Mouse (Mus musculus): ENCODE data around the gene Slu7. TPM values are rescaled to one million over a fixed set of nuclear protein-coding genes. Genes with fewer than 3 reads are reported as not detected.
A peak's percentile ranks its signal among the peaks of the same experiment; 100 is the strongest.

Slu7 gene
- total and polyA plus RNA-seq, 3 experiments: 3.8 to 27.8 (median 27.2) TPM

DNA sequence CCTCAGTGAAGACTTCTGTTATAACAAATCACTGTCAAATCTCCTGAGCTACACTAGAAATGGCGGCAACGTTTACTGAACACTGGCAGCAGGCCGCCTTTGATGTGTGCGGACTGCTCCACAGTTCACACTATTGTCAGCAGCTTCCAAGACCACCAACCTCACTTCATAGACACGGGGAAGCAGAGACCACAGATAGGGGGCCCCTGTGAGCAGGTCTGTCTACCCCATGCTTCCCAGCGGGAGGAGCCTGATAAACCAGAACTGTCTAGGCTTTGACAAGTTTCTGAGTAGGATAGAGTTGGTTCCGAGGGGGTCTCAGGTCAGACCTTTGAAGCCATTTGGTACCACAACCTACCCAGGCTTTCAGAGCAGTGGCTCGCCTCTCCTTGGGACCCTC is 61.5 kb downstream of the Slu7 start:
- Histone ChIP-seq H3K4me3 (no peak overlapping the region), H3K27me3 (ENCODE audit: control insufficient read depth, insufficient read depth, low read length) (no peaks in the 10 kb centered on the region), H3K4me1 (ENCODE audit: control insufficient read depth, insufficient read depth, low read length) (peaks cover 1% of the 10 kb centered on the region; the same call in 1 of the 2 replicates), H3K36me3 (ENCODE audit: control insufficient read depth, insufficient read depth, low read length) (no peaks in the 10 kb centered on the region), H3K9ac (ENCODE audit: low read depth, low read length) (no peak overlapping the region), H3K79me2 (replicated peaks; ENCODE audit: control insufficient read depth, insufficient read depth, low read length) (no peaks in the 10 kb centered on the region), H3K27ac (no peak overlapping the region)
- 66% methylated on average over 8 of the region's 8 CpGs for WGBS
- intact Hi-C loops (cut with DNase I): loop anchor here (2.0 kb wide), 1 partner anchor 66 kb away; no protein-coding TSS in a partner anchor
- TF ChIP-seq CTCF (IDR thresholded peaks at IDR 0.05) (peak; percentile 36), POLR2A (IDR thresholded peaks at IDR 0.05; ENCODE audit: insufficient read depth, low read depth, low read length) (no peak), EP300 (IDR thresholded peaks at IDR 0.05; ENCODE audit: insufficient read depth, low read depth, low read length) (no peak)
- no peak for DNase-seq

DNA sequence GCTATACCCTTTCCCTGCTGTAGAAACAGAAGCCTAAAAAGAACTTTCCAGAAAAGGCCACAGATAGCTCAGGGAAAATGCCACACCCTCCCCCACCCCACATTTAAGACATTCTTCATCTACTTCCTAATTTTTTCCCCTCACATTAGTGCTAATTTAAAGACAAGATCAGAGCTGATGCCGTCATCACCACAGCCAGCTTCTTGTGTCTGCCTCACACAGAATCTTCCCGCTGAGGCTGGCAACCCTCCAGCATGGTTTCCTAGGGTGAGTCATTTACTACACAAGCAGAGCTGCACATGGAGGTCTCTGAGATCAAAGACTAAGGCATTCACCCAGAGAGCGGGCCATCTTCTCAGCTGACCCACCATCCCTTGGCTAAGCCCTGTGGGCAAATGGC is 62.0 kb downstream of the Slu7 start:
- DNase-seq: peak; percentile 48 to 50
- intact Hi-C loops (cut with DNase I): loop anchor here (2.0 kb wide), 1 partner anchor 65 kb away; no protein-coding TSS in a partner anchor
- WGBS: 20% methylated on average over 3 of the region's 3 CpGs

More for the DNA sequence above, 62.0 kb downstream of the Slu7 start:
- Histone ChIP-seq H3K36me3 (ENCODE audit: control insufficient read depth, insufficient read depth, low read length) (no peaks in the 10 kb centered on the region), H3K27ac (no peak overlapping the region), H3K4me1 (ENCODE audit: control insufficient read depth, insufficient read depth, low read length) (peaks cover 1% of the 10 kb centered on the region; the same call in 1 of the 2 replicates), H3K4me3 (no peak overlapping the region), H3K27me3 (ENCODE audit: control insufficient read depth, insufficient read depth, low read length) (no peaks in the 10 kb centered on the region), H3K79me2 (replicated peaks; ENCODE audit: control insufficient read depth, insufficient read depth, low read length) (no peaks in the 10 kb centered on the region), H3K9ac (ENCODE audit: low read depth, low read length) (no peak overlapping the region)
- no peak for TF ChIP-seq EP300 (IDR thresholded peaks at IDR 0.05; ENCODE audit: insufficient read depth, low read depth, low read length)

Other genes starting within 250 kb of the Slu7 start
- gene Pttg1, start 7.5 kb upstream of the Slu7 start, total RNA-seq (2021): 10 to 100 TPM; 74.8 to 84.5 TPM
- 55.5 and 80.9 TPM in 2 replicates for gene Pttg1, start 7.5 kb upstream of the Slu7 start, polyA plus RNA-seq (2012; rRNA removed)
- gene C1qtnf2, start 40.5 kb downstream of the Slu7 start, total RNA-seq (2021): 1 to 10 TPM; 4.7 to 5.3 TPM
- gene C1qtnf2, start 40.5 kb downstream of the Slu7 start, polyA plus RNA-seq (2012; rRNA removed): 7.8 and 10.8 TPM in 2 replicates
- gene Ccnjl, start 95.0 kb downstream of the Slu7 start, total RNA-seq (2021): 1 to 10 TPM; 2.1 to 3.0 TPM
- 2.0 and 2.9 TPM in 2 replicates for gene Ccnjl, start 95.0 kb downstream of the Slu7 start, polyA plus RNA-seq (2012; rRNA removed)
- under 1 TPM; 0.26 to 0.68 TPM for gene 4933415A04Rik, start 153.3 kb downstream of the Slu7 start, total RNA-seq (2021)
- 0.23 and 0.29 TPM in 2 replicates for gene 4933415A04Rik, start 153.3 kb downstream of the Slu7 start, polyA plus RNA-seq (2012; rRNA removed)
- not detected for gene Fabp6, start 167.8 kb downstream of the Slu7 start, total RNA-seq (2021)
- gene Fabp6, start 167.8 kb downstream of the Slu7 start, polyA plus RNA-seq (2012; rRNA removed): not detected in 2 replicates
- 10 to 100 TPM; 16.8 to 18.3 TPM for gene Pwwp2a, start 248.3 kb downstream of the Slu7 start, total RNA-seq (2021)
- gene Pwwp2a, start 248.3 kb downstream of the Slu7 start, polyA plus RNA-seq (2012; rRNA removed): 7.4 and 12.1 TPM in 2 replicates

Measured in heart, adult 2 months (tissue).